Mouse (Mus musculus): ENCODE measurements around the gene Slc39a11.

Slc39a11 gene

GRCm38 (mm10) chr11:113649353-113650210, at the start of gene Slc39a11:
Gene Slc39a11 (minus strand): TSS chr11:113650079.
- peak; percentile 31 for DNase-seq (ENCODE audit: extremely low read depth, low read depth)

GRCm38 (mm10) chr11:113699643-113700042, 49.8 kb upstream of the Slc39a11 start:
- DNase-seq (ENCODE audit: extremely low read depth, low read depth): no peak

- no peak for DNase-seq (ENCODE audit: extremely low read depth, low read depth)
Measured at GRCm38 (mm10) chr11:113698013-113698545, 48.2 kb upstream of the Slc39a11 start.

GRCm38 (mm10) chr11:113697571-113697970, 47.7 kb upstream of the Slc39a11 start:
- no peak for DNase-seq (ENCODE audit: extremely low read depth, low read depth)

- DNase-seq (ENCODE audit: extremely low read depth, low read depth): no peak
Measured at GRCm38 (mm10) chr11:113691851-113692250, 42.0 kb upstream of the Slc39a11 start.

- DNase-seq (ENCODE audit: extremely low read depth, low read depth): no peak
Measured at GRCm38 (mm10) chr11:113691318-113691717, 41.4 kb upstream of the Slc39a11 start.

- no peak for DNase-seq (ENCODE audit: extremely low read depth, low read depth)
Measured at GRCm38 (mm10) chr11:113690506-113690905, 40.6 kb upstream of the Slc39a11 start.

- DNase-seq (ENCODE audit: extremely low read depth, low read depth): no peak
Measured at GRCm38 (mm10) chr11:113687031-113687430, 37.2 kb upstream of the Slc39a11 start.

- peak; percentile 59 for DNase-seq (ENCODE audit: extremely low read depth, low read depth)
Measured at GRCm38 (mm10) chr11:113684707-113685426, 35.0 kb upstream of the Slc39a11 start.

- DNase-seq (ENCODE audit: extremely low read depth, low read depth): peak; percentile 83
Measured at GRCm38 (mm10) chr11:113683957-113684706, 34.3 kb upstream of the Slc39a11 start, which contains the start of the genes Fam104a and D11Wsu47e. Gene Fam104a (minus strand): TSS chr11:113684155. Gene D11Wsu47e (plus strand): TSS chr11:113684412.

- no peak for DNase-seq (ENCODE audit: extremely low read depth, low read depth)
Measured at GRCm38 (mm10) chr11:113683627-113683956, 33.7 kb upstream of the Slc39a11 start.

- DNase-seq (ENCODE audit: extremely low read depth, low read depth): no peak
Measured at GRCm38 (mm10) chr11:113682897-113683626, 33.2 kb upstream of the Slc39a11 start.

- DNase-seq (ENCODE audit: extremely low read depth, low read depth): no peak
Measured at GRCm38 (mm10) chr11:113681979-113682378, 32.1 kb upstream of the Slc39a11 start.

GRCm38 (mm10) chr11:113680954-113681353, 31.1 kb upstream of the Slc39a11 start:
- peak; percentile 72 for DNase-seq (ENCODE audit: extremely low read depth, low read depth)

GRCm38 (mm10) chr11:113678373-113678772, 28.5 kb upstream of the Slc39a11 start:
- no peak for DNase-seq (ENCODE audit: extremely low read depth, low read depth)

- no peak for DNase-seq (ENCODE audit: extremely low read depth, low read depth)
Measured at GRCm38 (mm10) chr11:113677378-113677777, 27.5 kb upstream of the Slc39a11 start.

GRCm38 (mm10) chr11:113676847-113677246, 27.0 kb upstream of the Slc39a11 start:
- DNase-seq (ENCODE audit: extremely low read depth, low read depth): no peak

- DNase-seq (ENCODE audit: extremely low read depth, low read depth): no peak
Measured at GRCm38 (mm10) chr11:113674595-113674994, 24.7 kb upstream of the Slc39a11 start.

- DNase-seq (ENCODE audit: extremely low read depth, low read depth): no peak
Measured at GRCm38 (mm10) chr11:113673614-113674013, 23.7 kb upstream of the Slc39a11 start.

- DNase-seq (ENCODE audit: extremely low read depth, low read depth): no peak
Measured at GRCm38 (mm10) chr11:113669711-113670110, 19.8 kb upstream of the Slc39a11 start.

GRCm38 (mm10) chr11:113668857-113669256, 19.0 kb upstream of the Slc39a11 start:
- no peak for DNase-seq (ENCODE audit: extremely low read depth, low read depth)
